8 mouse cellular contexts compared by ENCODE assay signal in the genomic region with DNA sequence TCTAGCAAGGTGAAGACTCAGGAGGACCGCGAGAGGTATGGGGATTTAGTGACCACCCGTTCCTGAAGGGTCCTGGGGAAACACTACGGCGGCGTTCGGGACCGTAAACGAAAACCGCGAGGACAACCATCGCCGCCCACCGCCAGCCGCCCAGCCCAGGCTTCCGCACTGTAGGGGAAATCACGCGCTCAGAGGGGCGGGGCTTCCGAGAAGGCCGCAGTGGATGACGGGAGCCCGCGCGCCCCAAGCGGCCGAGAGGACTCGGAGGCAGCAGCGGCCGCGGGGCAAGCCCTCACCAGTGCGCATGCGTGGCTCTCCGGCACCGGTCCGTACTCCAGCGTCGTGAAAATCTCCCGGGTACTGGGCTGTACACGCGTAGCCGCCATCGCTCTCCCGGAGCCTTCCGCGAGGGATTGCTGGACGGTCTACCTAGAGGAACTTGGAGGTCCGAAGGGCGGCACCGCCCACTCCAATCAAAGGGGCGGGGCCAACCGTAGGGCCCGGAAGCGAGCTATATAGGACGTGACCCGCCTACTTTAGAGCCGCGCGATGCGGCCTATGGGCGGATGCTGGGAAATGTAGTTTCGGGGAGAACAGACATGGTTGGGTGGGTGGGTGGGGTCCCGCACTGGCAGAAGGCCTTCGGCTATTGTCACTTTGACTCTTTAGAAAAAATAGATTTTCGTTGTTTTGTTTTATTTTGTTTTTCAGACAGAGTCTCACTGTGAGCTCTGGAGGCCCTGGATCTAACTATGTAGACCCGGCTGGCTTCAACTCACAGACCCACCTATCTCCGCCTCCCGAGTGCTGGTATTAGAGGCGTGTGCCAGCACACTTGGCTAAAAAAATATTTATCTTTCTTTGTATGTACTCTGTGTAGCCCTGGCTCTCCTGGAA. TPM values are rescaled to one million over a fixed set of nuclear protein-coding genes. Genes with fewer than 3 reads are reported as not detected.
DNase-seq lines count a peak whose midpoint lies in the region; ATAC-seq lines count a peak whose summit lies in the region.

A gene (plus strand): TSS at position 208 of the 897 bp plus-strand sequence.
A gene (minus strand): TSS at position 489 of the 897 bp plus-strand sequence.

- H3K79me2 ChIP-seq in macrophage (ENCODE audit: inconsistent target) = peaks cover 5% of the 10 kb centered on the region; the same call in 1 of the 2 replicates

- no peaks in the 10 kb centered on the region for H3K9me3 ChIP-seq in hindbrain, embryonic 16.5 days (ENCODE audit: control insufficient read depth, low read length)

- peaks cover 9% of the 10 kb centered on the region for H3K4me1 ChIP-seq in hindbrain, embryonic 16.5 days (ENCODE audit: control insufficient read depth, insufficient read depth, low read depth, low read length)

- peak within 1 kb of the TSS; percentile 96 for H3K27ac ChIP-seq in hindbrain, embryonic 16.5 days (ENCODE audit: low read depth, low read length)
- H3K27ac ChIP-seq in macrophage = peak within 1 kb of the TSS; percentile 95

- peak within 1 kb of the TSS; percentile 81 for H3K9ac ChIP-seq in hindbrain, embryonic 16.5 days (ENCODE audit: low read depth, low read length)

- H3K36me3 ChIP-seq in hindbrain, embryonic 16.5 days (ENCODE audit: control insufficient read depth, insufficient read depth, low read length) = 0 out of 2 replicates have a peak, but pooled peaks cover 4% of the 10 kb centered on the region
- H3K36me3 ChIP-seq in macrophage (ENCODE audit: inconsistent target) = peaks cover 8% of the 10 kb centered on the region; the same call in 1 of the 2 replicates

- DNase-seq in WW6 (ENCODE audit: low read depth, low spot score) = peak; percentile 86
- DNase-seq in cerebellum, postnatal 4 days (ENCODE audit: low spot score in 2 of 2) = peak; percentile 92 to 98
- DNase-seq in gastrocnemius, adult 18-20 months (ENCODE audit: low spot score) = peak; percentile 96
- peak; percentile 96 to 99 for DNase-seq in left cerebral cortex, adult 18-20 months (ENCODE audit: low spot score in 2 of 2)
- DNase-seq in right cerebral cortex, adult 18-20 months = peak; percentile 97
- peak; percentile 91 for DNase-seq in urinary bladder, postnatal 10 days (ENCODE audit: low spot score)

- peak within 1 kb of the TSS; percentile 69 for H3K4me3 ChIP-seq in hindbrain, embryonic 16.5 days (ENCODE audit: low read length)
- peak within 1 kb of the TSS; percentile 88 for H3K4me3 ChIP-seq in macrophage (ENCODE audit: inconsistent target)

- WGBS in hindbrain, embryonic 16.5 days = 4% methylated on average over 67 of the region's 69 CpGs
- 3% methylated on average over 69 of the region's 69 CpGs for WGBS in macrophage (ENCODE audit: missing documents)

- ATAC-seq in hindbrain, embryonic 16.5 days = peak; percentile 96

- no peaks in the 10 kb centered on the region for H3K27me3 ChIP-seq in hindbrain, embryonic 16.5 days (replicated peaks; ENCODE audit: control insufficient read depth, insufficient read depth, low read length)

- peak within 1 kb of the TSS; percentile 84 for H3K4me2 ChIP-seq in hindbrain, embryonic 16.5 days (ENCODE audit: low read length)

RNA-seq across cellular contexts. Expression of the first gene that starts in this region (rescaled TPM):
- total RNA-seq in gastrocnemius, adult 18-20 months (2021) = 10 to 100 TPM; 34.2 to 34.5 TPM
- 94.5 and 97.6 TPM in 2 replicates for polyA plus RNA-seq in hindbrain, embryonic 16.5 days (2015; fragmentation: Nextera tagmentation; extraction: Ambion mirVana)
- total RNA-seq in left cerebral cortex, adult 18-20 months (2021) = 10 to 100 TPM; 46.7 to 51.7 TPM
- 10 to 100 TPM in 24 of 26 experiments, 1 to 10 TPM in 2; 8.6 to 52.6 (median 28.1) TPM for total RNA-seq in macrophage (2018; cell fraction: chromatin; rRNA removed)
- total RNA-seq in macrophage (2018; cell fraction: cytosol; rRNA removed) = 10 to 100 TPM; 19.7 to 44.5 (median 25.6) TPM
- 10 to 100 TPM in 24 of 26 experiments, 1 to 10 TPM in 2; 8.8 to 34.3 (median 25.6) TPM for total RNA-seq in macrophage (2018; cell fraction: nucleus; rRNA removed)
- 34.1 to 75.8 TPM (median 39.7 TPM) in 3 replicates for polyA plus RNA-seq in macrophage (2018)

RNA-seq across cellular contexts. Expression of the second gene that starts in this region (rescaled TPM):
- 10 to 100 TPM; 10.6 to 12.8 TPM for total RNA-seq in gastrocnemius, adult 18-20 months (2021)
- 18.8 and 22.9 TPM in 2 replicates for polyA plus RNA-seq in hindbrain, embryonic 16.5 days (2015; fragmentation: Nextera tagmentation; extraction: Ambion mirVana)
- total RNA-seq in left cerebral cortex, adult 18-20 months (2021) = 10 to 100 TPM; 12.7 to 15.1 TPM
- 100 to 1,000 TPM in 4 of 26 experiments, 10 to 100 TPM in 22; 20.1 to 138 (median 76.1) TPM for total RNA-seq in macrophage (2018; cell fraction: chromatin; rRNA removed)
- total RNA-seq in macrophage (2018; cell fraction: cytosol; rRNA removed) = 10 to 100 TPM; 12.1 to 36.3 (median 20.9) TPM
- total RNA-seq in macrophage (2018; cell fraction: nucleus; rRNA removed) = 10 to 100 TPM; 19.3 to 83.8 (median 41.3) TPM
- polyA plus RNA-seq in macrophage (2018) = 13.0 to 39.0 TPM (median 19.2 TPM) in 3 replicates

Comparison
In these comparisons a context has a peak if more than half of its experiments do, and no peak if none do; other contexts are left out.
1. Peak in every context shown above with its lines: DNase-seq, ATAC-seq, H3K4me3 ChIP-seq and H3K27ac ChIP-seq.